Mouse (Mus musculus) intestine, embryonic 15.5 days (tissue): Measurements from ENCODE around the gene Gne. TPM values are rescaled to one million over a fixed set of nuclear protein-coding genes. Genes with fewer than 3 reads are reported as not detected.

Source experiments
- ATAC-seq: fragments of 200-750 bp; cut with Nextera tagmentation; 2 replicates; pipeline ENCODE4 v1.8.0; 2017; ENCODE audit warnings: moderate TSS enrichment, moderate library complexity
- H3K27ac ChIP-seq: fragments of 300-500 bp; sonication (generic); 2 replicates; pipeline ENCODE4 v1.5.1; 2015; ENCODE audit warnings: mild to moderate bottlenecking, inconsistent platforms
- H3K27me3 ChIP-seq: fragments of 300-500 bp; sonication (generic); replicated peaks from 2 replicates; pipeline ENCODE4 v1.6.1; 2015; ENCODE audit warnings: inconsistent platforms
- H3K36me3 ChIP-seq: fragments of 300-500 bp; sonication (generic); 2 replicates; pipeline ENCODE4 v1.6.1; 2015; ENCODE audit warnings: inconsistent platforms
- H3K4me1 ChIP-seq: fragments of 300-500 bp; sonication (generic); replicated peaks from 2 replicates; pipeline ENCODE4 v1.6.1; 2015; ENCODE audit warnings: inconsistent platforms
- H3K4me2 ChIP-seq: fragments of 300-500 bp; sonication (generic); replicated peaks from 2 replicates; pipeline ENCODE4 v1.6.1; 2015; ENCODE audit warnings: mild to moderate bottlenecking, inconsistent platforms
- H3K4me3 ChIP-seq: fragments of 300-500 bp; sonication (generic); replicated peaks from 2 replicates; pipeline ENCODE4 v1.5.1; 2015; ENCODE audit warnings: inconsistent platforms
- H3K9ac ChIP-seq: fragments of 300-500 bp; sonication (generic); 2 replicates; pipeline ENCODE4 v1.6.1; 2015; ENCODE audit warnings: inconsistent platforms
- H3K9me3 ChIP-seq: fragments of 300-500 bp; sonication (generic); 2 replicates; pipeline ENCODE4 v1.6.1; 2016; ENCODE audit warnings: inconsistent platforms
- WGBS: fragments of 180-500 bp; shearing (Covaris S2); methylation state at CpG from one replicate; pipeline ENCODE4 v1.1.7; 2015; 5-methylcytosine and 5-hydroxymethylcytosine counted together
- polyA plus RNA-seq: library from polyadenylated mRNA; unstranded; fragments of >200 nt; fragmentation: Nextera tagmentation; extraction: Ambion mirVana; gene quantifications from 2 replicates; pipeline ENCODE4 v1.2.1, GENCODE M21; 2015

Gne gene
- polyA plus RNA-seq, 1 experiment from 2014 or later, result 47.0 TPM

DNA sequence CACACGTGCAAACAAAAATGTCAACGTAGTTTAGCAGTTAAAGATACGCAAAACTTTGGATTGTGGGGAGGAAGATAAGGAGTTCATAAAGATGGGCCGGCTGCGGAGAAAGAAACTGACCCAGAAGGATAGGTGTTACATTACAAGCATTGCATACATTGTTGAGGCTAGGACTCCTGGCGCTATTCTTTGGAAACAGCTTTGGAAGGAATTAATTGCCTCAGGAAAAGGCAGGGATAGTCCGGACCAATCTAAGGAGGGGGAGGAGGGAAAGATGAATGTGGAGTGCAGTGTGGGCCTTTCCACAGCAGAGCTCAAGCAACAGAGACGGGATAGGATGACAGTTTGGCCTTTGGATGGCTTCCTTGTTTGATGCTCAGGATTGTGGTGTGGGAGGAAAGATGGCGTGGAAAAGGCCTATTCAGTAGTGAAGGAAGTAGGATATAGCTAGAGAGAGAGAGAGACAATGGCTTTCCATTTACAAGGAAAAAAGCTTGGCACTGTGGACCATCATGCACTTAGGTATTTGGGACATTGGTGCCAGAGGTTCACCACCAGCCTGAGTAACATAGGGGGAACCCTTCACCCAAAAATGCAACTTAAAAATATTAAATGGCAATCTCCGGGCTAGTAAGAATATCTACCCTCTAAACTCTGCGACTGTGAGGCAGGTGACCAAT lies 70.4 kb downstream of the Gne start:
- Histone ChIP-seq H3K27ac (no peak overlapping the region), H3K9me3 (no peaks in the 10 kb centered on the region), H3K4me2 (peak overlapping the region; percentile 84), H3K4me1 (peaks cover 30% of the 10 kb centered on the region), H3K9ac (peak overlapping the region; percentile 92), H3K36me3 (peaks cover 3% of the 10 kb centered on the region; the same call in 1 of the 2 replicates), H3K4me3 (peak overlapping the region; percentile 99), H3K27me3 (no peaks in the 10 kb centered on the region)
- no peak for ATAC-seq
- 23% methylated on average over 11 of the region's 11 CpGs for WGBS

DNA sequence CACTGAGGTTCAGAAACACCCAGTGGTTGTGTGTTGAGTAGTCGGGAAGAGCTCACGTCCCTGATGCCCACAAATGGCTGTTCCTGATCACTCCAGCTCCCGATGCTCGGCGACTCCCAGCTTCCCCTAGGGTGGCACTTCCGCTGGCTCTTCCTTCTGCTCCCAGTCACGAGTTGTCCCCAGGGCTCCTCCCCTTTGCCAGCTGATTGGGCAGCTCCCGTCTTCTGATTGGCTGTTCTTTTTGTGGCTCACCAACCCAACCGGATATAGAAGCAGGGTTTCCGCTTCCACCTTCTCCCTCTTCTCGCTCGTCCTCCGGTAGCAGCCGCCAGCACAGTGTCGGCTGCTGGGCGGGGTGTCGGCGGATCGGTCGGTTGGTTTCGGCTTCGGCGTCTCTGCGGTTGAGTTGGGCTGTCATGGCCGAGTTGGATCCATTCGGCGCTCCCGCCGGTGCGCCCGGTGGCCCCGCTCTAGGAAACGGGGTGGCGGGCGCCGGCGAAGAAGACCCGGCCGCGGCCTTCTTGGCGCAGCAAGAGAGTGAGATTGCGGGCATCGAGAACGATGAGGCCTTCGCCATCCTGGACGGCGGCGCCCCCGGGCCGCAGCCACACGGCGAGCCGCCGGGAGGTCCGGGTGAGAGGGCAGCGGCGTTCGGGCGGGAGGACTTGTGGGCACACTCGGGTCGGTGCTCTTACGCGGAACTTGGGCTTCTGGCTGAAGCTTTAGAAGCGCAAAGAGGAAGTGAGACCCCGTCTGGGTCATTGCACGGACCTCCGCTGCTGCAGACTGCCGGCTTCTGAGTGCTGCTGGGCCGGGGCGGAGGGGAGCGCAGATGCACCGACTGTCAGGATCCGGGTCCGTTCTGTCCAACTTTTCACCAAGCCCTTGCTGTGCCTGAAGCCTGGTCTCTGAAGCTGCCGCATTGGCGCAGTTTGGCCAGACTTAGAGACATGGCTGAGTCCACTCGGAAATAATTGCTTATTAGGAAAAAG lies 71.3 kb downstream of the Gne start:
- WGBS, result under 1% methylated on average over 77 of the region's 77 CpGs

DNA sequence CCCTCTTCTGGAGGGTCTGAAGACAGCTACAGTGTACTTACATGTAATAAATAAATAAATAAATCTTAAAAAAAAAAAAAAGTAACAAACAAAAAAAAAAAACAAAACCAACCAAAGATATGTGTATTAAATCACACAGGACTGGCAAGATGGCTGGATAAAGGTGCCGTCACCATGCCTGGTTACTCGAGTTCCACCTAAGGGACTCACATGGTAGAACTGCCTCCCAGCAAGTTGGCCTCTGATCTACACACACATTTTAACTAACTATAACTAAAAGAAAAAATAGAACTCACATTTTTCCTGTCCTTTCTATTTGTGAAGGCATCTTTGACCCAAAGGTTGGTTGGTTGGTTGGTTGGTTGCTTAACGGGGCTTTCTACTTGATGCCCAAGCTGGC lies 72.2 kb downstream of the Gne start:
- ATAC-seq, result no peak
- no peaks in the 10 kb centered on the region for H3K9me3 ChIP-seq
- peak overlapping the region; percentile 84 for H3K4me2 ChIP-seq
- no peak overlapping the region for H3K27ac ChIP-seq
- 77% methylated on average over 3 of the region's 3 CpGs for WGBS
- no peaks in the 10 kb centered on the region for H3K36me3 ChIP-seq
- peak overlapping the region; percentile 92; the same call in 1 of the 2 replicates for H3K9ac ChIP-seq
- peaks cover 30% of the 10 kb centered on the region for H3K4me1 ChIP-seq
- no peaks in the 10 kb centered on the region for H3K27me3 ChIP-seq
- peak overlapping the region; percentile 99 for H3K4me3 ChIP-seq

More for the DNA sequence above, 71.3 kb downstream of the Gne start:
- H3K36me3 ChIP-seq, result no peaks in the 10 kb centered on the region
- no peaks in the 10 kb centered on the region for H3K27me3 ChIP-seq
- peak overlapping the region; percentile 92 for H3K9ac ChIP-seq
- H3K4me2 ChIP-seq, result peak overlapping the region; percentile 84
- peaks cover 30% of the 10 kb centered on the region for H3K4me1 ChIP-seq
- peak overlapping the region; percentile 74 for H3K27ac ChIP-seq
- ATAC-seq, result peak; percentile 98
- peak overlapping the region; percentile 99 for H3K4me3 ChIP-seq
- no peaks in the 10 kb centered on the region for H3K9me3 ChIP-seq

DNA sequence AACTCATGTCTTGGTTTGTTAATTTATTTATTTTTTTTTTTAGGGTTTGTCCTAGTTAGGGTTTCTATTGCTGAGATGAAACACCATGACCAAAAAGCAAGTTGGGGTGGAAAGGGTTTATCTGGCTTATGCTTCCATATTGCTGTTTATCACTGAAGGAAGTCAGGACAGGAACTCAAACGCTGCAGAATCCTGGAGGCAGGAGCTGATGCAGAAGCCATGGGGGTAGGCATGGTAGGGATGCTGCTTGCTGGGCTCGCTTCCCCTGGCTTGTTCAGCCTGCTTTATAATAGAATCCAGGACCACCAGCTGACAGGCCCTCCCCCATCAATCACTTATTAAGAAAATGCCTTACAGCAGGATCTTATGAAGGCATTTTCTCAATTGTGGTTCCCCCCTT lies 73.1 kb downstream of the Gne start:
- Histone ChIP-seq H3K27me3 (no peaks in the 10 kb centered on the region), H3K4me2 (no peak overlapping the region)
- WGBS, result 46% methylated on average over 2 of the region's 2 CpGs

DNA sequence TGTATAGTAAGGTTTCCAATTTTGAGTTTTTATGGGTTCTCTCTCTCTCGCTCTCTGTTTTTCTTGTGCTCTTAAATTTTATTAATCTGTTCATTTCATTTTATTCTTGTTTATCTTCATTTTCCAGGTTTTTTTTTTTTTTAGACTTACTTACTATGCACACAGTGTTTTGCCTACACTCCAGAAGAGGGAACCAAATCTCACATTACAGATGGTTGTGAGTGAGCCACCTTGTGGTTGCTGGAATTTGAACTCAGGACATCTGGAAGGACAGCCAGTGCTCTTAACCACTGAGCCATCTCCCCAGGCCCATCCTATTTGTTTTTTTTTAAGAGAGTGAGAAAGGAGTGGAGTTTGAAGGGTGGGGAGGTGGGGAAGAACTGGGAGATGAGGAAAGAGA lies 73.8 kb downstream of the Gne start:
- no peak for ATAC-seq
- Histone ChIP-seq H3K4me2 (no peak overlapping the region), H3K27me3 (no peaks in the 10 kb centered on the region), H3K4me3 (no peak overlapping the region), H3K36me3 (no peaks in the 10 kb centered on the region), H3K4me1 (peaks cover 19% of the 10 kb centered on the region), H3K9ac (no peak overlapping the region), H3K27ac (no peak overlapping the region), H3K9me3 (no peaks in the 10 kb centered on the region)
- WGBS, result 91% methylated on average over 1 of the region's 1 CpGs

More for the DNA sequence above, 73.1 kb downstream of the Gne start:
- H3K4me1 ChIP-seq, result peaks cover 21% of the 10 kb centered on the region
- no peaks in the 10 kb centered on the region for H3K36me3 ChIP-seq
- no peak overlapping the region for H3K9ac ChIP-seq
- no peak overlapping the region for H3K4me3 ChIP-seq
- no peaks in the 10 kb centered on the region for H3K9me3 ChIP-seq
- ATAC-seq, result no peak
- H3K27ac ChIP-seq, result no peak overlapping the region

DNA sequence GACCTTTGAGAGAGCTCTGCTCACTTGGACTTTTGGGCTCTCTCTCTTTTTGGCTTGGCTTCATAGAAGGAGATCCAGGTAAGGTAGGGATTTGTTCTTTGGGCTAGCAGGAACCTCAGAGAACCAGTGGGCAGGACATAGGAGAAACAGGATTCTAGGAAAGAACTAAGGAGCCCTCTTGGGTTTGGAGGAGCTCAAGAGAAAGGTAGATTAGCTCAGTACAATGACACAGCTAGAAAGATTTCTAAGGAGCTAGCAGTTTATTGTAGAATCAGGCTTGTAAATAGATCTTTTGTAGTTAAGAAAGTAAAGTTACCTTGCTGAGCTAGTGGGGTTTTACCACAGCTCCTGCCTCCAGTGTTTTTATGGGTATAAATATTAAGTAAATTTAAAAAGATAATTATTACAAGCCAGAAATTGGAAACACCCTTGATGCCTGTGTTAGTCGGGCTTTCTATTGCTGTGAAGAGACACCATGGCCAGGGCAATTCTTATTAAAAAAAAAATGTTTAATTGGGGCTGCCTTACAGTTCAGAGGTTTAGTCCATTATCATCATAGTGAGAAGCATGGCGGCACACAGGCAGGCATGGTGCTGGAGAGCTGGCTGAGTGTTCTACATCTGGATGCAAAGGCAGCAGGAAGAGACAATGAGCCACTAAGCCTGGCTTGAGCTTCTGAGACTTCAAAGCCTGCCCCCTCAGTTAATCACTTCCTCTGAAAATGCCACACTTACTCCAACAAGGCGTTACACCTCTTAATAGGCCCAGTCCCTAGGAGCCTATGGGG lies 79.2 kb downstream of the Gne start:
- no peak for ATAC-seq
- Histone ChIP-seq H3K9ac (no peak overlapping the region), H3K9me3 (no peaks in the 10 kb centered on the region), H3K36me3 (no peaks in the 10 kb centered on the region), H3K4me2 (no peak overlapping the region), H3K27ac (no peak overlapping the region), H3K27me3 (no peaks in the 10 kb centered on the region), H3K4me1 (no peaks in the 10 kb centered on the region), H3K4me3 (no peak overlapping the region)
- 60% methylated on average over 3 of the region's 3 CpGs for WGBS

DNA sequence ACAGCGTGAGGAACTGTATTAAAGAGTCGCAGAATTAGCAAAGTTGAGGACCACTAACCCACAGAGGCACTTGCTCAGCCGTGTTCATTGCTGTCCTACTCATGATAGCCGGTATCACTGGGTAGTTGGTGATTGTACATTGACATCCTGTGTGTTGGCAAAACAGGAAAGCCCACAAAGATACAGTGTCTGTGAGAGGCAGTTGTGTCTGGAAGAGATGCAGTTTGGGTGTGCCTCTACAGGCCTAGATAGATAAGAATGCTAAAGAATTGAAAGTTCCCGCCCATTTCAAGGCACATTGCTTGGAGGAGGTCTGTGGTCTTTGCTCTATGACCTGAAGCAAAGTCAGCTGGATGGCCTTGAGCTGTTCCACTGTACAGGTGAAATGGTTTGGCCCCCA lies 79.9 kb downstream of the Gne start, which contains the start of gene Clta:
Gene Clta (plus strand): TSS at position 327 of the 400 bp plus-strand sequence.
- no peak within 1 kb of the TSS for H3K4me3 ChIP-seq
- WGBS, result 88% methylated on average over 5 of the region's 5 CpGs
- H3K4me1 ChIP-seq, result no peaks in the 10 kb centered on the region
- H3K9ac ChIP-seq, result no peak within 1 kb of the TSS
- no peaks in the 10 kb centered on the region for H3K36me3 ChIP-seq
- no peak within 1 kb of the TSS for H3K4me2 ChIP-seq
- H3K27ac ChIP-seq, result no peak within 1 kb of the TSS
- H3K27me3 ChIP-seq, result no peaks in the 10 kb centered on the region
- ATAC-seq, result peak; percentile 67; the same call in 1 of the 2 replicates
- H3K9me3 ChIP-seq, result no peaks in the 10 kb centered on the region

DNA sequence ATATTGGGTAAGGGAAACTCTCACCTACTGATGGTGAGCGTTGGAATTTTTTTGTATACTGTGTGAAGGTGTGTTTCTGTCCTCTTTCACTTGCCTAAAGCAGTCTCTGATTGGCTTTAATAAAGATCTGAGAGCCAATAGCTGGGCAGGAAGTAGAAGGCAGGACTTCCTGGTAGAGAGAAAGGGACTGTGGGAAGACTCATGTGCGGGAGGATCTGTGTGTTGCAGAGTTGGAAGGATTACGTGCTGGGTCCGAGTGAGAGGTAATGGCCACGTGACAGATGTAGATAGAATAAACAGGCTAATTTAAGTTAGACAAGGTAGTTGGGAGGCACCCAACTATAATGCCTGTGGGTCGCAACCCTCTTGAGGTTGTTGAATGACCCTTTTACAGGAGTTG lies 80.4 kb downstream of the Gne start:
- Histone ChIP-seq H3K4me3 (no peak overlapping the region), H3K36me3 (no peaks in the 10 kb centered on the region), H3K9me3 (no peaks in the 10 kb centered on the region), H3K27me3 (no peaks in the 10 kb centered on the region), H3K4me1 (no peaks in the 10 kb centered on the region), H3K9ac (no peak overlapping the region), H3K4me2 (no peak overlapping the region), H3K27ac (no peak overlapping the region)
- no peak for ATAC-seq
- 60% methylated on average over 6 of the region's 6 CpGs for WGBS

DNA sequence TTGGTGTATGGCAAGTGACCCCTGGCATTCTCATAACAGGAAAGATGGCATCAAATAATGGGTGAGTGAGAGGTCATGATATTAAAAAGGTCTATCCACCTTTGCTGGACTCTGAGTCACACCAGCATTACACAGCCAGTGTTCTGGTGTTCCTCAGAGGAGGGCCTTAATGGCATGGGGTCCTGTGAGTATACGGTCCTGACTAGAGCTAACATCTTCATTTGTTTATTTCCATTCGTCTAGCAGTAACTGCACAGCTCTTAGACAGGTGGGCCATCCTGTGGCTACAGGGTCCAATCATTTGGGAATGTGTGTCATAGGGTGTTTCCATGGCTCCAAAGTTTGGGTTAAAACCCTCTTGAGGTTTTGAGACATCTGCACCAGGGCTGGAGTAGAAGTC lies 89.6 kb downstream of the Gne start:
- Histone ChIP-seq H3K9me3 (no peaks in the 10 kb centered on the region), H3K36me3 (no peaks in the 10 kb centered on the region), H3K9ac (no peak overlapping the region), H3K4me1 (no peaks in the 10 kb centered on the region), H3K4me3 (no peak overlapping the region), H3K4me2 (no peak overlapping the region), H3K27me3 (no peaks in the 10 kb centered on the region), H3K27ac (no peak overlapping the region)
- ATAC-seq, result no peak
- 46% methylated on average over 2 of the region's 2 CpGs for WGBS

DNA sequence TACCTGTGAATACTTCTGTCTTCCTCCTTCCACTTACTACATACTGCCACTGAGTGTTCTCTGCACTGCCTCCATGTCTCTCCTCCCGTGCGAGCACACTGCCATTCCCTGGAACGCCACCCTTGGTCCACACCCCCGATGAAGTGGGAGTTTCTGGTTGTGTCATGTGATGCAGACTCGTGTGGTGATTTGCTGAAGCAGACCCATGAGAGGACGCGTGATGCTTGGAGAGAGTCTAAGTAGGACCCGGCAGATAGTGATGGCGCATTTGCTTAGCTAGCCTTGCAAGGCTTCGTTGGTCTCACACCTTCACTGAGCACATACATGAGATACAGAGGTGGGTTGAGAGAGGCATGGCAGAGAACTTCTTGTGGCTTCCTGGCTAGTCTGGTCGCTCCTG lies 90.9 kb downstream of the Gne start:
- Histone ChIP-seq H3K9me3 (no peaks in the 10 kb centered on the region), H3K9ac (no peak overlapping the region), H3K36me3 (no peaks in the 10 kb centered on the region), H3K4me3 (no peak overlapping the region), H3K4me1 (no peaks in the 10 kb centered on the region), H3K4me2 (no peak overlapping the region), H3K27me3 (no peaks in the 10 kb centered on the region), H3K27ac (no peak overlapping the region)
- ATAC-seq, result no peak
- 92% methylated on average over 11 of the region's 11 CpGs for WGBS

DNA sequence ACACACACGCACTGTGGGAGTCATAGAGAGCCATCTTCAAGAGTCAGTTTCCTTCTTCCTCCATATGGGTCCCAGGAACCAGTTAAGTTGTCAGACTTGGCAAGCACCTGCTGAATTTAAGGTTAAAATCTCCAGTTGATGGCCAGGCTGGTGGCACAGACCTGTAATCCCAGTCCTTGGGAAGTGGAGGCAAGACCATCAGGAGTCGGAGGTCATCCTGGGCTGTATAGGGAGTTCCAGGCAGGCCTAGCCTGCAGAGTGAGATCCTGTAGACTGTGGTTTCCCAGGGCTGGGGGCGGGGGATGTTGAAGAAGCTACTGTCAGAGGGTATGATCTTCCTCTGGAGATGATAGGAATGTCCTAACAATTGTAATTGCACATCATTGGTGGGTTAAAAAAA lies 95.0 kb downstream of the Gne start:
- ATAC-seq, result no peak
- no peak overlapping the region for H3K4me2 ChIP-seq
- WGBS, result 89% methylated on average over 3 of the region's 3 CpGs
- H3K4me3 ChIP-seq, result no peak overlapping the region
- H3K9me3 ChIP-seq, result no peaks in the 10 kb centered on the region
- no peaks in the 10 kb centered on the region for H3K36me3 ChIP-seq
- no peak overlapping the region for H3K27ac ChIP-seq
- no peak overlapping the region for H3K9ac ChIP-seq
- H3K4me1 ChIP-seq, result no peaks in the 10 kb centered on the region
- H3K27me3 ChIP-seq, result no peaks in the 10 kb centered on the region

DNA sequence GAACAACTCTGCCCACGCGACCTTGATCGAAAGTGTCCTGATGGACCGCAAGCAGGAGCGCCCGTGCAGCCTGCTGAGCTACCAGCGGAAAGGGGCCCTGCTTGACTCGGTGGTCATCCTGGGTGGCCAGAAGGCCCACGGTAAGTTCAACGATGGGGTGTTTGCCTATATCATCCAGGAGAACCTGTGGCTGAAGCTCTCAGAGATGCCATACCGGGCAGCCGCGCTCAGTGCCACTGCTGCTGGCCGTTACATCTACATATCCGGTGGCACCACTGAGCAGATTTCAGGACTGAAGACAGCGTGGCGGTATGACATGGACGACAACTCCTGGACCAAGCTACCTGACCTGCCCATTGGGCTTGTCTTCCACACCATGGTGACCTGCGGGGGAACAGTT lies 99.7 kb downstream of the Gne start:
- no peak overlapping the region for H3K4me3 ChIP-seq
- 91% methylated on average over 19 of the region's 19 CpGs for WGBS
- no peak overlapping the region for H3K27ac ChIP-seq
- no peak overlapping the region for H3K9ac ChIP-seq
- 0 out of 2 replicates have a peak, but pooled peaks cover 2% of the 10 kb centered on the region for H3K4me1 ChIP-seq
- H3K9me3 ChIP-seq, result no peaks in the 10 kb centered on the region
- no peak overlapping the region for H3K4me2 ChIP-seq
- no peak for ATAC-seq
- no peaks in the 10 kb centered on the region for H3K27me3 ChIP-seq
- H3K36me3 ChIP-seq, result no peaks in the 10 kb centered on the region
